Mouse (Mus musculus): ENCODE measurements at regions not wholly inside any gene's neighbourhood (a gene's known extent, or its start where the extent isn't known, plus 50 kb on each side); places are given as distances from the start of the nearest gene placed in this dataset.

DNA sequence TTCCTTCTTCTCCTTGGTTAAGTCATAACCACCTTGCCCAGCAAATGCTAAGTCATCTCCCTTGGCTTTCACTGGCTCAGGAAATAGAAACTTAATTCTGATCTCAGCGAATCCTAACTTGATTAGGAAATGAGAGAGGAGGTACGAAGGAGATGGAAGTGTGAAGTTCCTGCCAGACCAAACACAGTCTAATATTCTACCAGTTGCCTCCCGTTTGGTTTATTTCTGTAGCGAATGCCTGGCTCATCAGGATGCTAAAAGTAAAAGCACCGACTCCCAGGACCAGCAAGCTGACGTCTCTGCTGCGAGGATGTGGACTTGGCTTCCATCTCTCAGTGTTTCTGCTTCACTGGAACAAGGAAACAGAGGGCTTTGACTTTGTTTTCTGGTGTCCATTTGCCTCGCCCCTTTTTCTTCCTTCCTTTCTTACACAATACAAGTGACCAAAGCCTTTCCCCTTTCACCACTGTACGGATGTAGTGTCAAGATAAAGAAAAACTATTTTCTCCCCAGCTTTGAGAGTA, 204.3 kb downstream of the Dusp6 start:
- no peak for ATAC-seq

DNA sequence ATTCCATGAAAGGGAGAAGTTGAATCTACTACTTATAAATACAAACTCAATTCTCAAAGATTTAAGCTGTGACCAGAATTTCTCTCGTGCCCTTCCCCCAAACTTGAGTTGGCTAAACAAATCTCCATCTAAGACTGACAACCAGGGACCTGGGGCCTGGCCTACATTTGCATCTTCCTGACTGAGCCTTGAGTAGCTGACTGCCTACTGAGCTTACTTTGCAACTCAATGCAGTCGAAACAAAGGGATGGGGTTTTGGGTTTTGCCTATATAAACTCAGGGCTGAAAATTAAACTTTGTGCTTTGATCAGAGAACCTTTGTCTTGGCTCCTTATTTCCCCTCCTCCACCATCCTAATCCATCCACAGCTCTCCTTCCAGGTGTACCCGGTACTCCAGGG, 205.9 kb downstream of the Dusp6 start:
- ATAC-seq: no peak

DNA sequence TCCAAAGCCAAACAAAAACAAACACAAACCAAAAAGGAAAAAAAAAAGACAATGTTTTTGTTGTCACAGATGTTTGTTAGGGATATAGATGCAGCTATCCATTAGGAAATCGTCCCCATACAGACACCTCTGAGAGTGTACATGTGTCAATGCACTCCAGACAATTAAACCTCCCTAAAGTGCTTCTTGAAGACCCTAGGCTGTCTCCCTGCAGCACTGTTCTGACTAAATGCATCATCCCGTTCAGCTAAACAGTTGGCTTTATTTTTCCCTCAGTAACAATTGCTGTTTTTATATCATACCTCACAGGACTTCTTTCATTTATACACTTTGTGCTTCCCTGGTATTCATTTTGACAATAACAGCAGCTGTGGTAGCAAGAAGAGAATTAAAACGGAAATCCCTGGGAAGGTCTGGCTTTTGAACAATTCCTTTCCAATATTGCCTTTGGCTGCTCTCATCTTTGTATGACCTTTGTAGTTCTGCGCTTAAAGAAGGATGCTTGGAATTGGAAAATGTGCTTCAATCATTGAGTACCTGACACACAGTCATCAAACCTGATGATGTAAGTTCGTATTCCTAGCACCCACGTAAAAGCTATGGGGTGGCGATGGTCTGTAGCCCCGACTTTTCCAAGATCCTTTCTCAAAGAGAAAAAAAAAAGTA, 208.9 kb downstream of the Dusp6 start:
- ATAC-seq: no peak

DNA sequence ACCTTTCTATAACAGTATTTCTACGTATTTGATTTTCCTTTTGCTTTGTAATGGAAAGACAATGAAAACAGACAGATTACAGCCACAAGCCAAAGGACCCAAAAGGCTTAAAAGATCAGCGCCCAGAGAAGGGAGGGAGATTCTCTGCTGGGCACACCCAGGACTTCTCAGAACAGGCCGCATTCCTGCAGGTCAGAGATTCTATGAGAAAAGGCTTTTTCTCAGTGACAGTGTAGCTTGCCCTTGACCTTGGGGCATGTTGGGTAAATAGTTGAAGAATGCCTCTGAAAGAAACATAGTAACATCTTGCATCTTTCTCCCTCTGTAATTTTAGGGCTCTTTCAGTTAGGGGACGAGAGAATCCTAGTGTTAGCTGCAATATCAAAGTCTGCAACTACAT, 209.8 kb downstream of the Dusp6 start:
- ATAC-seq: no peak

DNA sequence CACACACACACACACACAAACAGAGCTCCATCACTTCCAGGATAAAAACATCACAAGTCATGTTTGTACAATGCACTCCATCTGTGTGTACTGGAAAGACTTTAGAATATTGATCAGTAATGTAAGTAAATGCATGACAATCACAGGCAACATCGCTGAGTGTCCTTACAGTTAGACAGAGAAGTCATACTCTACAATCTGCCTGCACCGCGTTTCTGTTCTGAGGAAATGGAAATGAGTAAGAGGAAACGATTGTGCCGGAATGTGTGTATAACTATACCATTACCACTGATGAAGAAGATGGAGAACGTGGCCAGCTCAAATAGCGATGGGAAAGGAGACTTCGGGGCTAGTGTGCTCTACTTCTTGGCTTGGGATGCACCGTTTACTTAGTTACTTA, 210.7 kb downstream of the Dusp6 start:
- no peak for ATAC-seq

DNA sequence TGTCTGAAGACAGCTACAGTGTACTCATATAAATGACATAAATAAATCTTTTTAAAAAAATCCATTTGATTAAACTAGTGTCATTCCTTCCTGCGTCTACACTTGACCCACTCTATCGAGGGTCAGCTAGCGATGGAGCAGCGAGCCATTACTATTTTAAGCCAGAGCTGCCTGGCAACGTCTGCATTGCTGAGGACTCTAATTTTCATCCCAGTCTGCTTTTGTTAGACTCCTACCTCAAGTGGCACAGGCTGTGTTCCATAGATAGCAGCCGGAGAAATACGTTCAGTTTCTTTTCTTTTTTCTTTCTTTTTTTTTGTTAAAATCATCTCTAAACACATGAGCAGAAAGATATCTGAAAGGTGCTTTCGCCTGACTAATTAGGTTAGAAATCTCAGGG, 211.5 kb downstream of the Dusp6 start:
- no peak for ATAC-seq

DNA sequence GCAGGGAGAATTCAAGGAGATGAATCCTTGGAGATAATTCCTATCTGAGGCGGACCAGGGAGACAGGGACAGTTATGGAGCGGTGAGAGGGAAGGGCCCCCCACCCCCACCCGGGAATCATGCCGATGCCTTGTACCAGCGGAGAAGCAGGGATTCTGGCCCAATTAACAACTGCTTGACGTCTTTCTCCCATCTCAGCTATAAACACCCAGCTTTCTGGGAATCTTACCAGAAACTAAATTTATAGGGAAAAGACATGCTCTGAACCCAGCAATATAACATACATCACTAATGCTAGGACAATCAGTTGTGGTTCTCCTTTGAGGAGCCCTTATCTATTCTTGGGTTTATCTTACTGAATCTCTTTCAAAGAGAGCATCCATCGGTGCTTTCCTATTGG, 213.2 kb downstream of the Dusp6 start:
- no peak for ATAC-seq

DNA sequence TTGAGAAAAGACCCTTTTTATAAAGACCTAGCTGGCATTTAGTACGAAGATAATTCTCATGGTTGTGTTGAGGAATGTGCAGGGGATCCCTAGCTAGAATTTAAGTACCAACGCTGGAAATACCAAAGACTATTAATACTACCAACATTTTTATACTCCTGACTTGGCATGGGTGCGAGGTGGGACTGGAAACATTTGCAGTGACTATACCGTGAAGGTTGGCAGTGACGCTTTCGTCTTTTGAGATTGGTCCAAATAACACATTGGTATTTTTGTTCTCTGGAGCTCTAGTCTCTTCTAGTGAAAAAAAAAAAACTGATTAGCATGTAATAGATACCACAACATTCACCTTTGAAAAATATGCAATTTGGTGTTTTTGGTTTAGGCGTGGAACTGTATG, 213.7 kb downstream of the Dusp6 start:
- no peak for ATAC-seq

DNA sequence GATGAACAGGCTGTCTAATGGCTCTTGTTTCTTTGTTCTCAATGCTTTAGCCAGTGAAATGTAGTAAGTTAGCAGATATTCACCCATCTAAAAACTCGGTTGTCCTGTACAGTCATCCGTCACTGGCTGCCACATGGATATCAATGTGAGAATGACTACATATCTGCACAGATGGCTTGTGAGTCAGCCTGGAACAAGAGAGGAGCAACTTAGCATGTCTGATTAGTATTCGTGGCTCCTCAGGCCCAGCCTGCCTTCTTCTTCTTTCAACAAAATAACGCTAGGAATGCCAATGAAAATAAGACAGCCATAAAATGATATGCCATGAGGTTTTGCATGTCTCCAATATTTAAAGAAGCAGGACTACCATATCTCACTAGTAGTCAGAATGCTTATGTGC, 217.5 kb downstream of the Dusp6 start:
- ATAC-seq: no peak

DNA sequence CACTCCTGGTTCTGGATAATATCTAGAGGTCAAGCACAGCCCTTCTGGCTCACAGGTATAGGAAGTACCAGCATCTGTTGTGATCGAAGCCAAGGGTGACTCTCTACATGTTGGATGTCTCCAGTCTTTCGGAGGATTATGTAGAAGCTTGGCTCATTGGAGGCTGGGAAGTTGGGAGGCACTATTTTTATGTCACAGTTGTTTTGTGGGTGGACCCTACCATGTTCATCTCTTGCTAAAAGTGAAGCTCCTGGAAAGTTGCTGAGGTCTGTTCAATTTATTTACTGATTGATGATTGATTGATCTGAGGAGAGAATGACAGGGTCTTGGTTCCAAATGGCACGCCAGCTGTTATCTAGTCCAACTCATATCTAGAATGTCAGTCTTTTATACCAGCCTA, 219.0 kb downstream of the Dusp6 start:
- no peak for ATAC-seq

DNA sequence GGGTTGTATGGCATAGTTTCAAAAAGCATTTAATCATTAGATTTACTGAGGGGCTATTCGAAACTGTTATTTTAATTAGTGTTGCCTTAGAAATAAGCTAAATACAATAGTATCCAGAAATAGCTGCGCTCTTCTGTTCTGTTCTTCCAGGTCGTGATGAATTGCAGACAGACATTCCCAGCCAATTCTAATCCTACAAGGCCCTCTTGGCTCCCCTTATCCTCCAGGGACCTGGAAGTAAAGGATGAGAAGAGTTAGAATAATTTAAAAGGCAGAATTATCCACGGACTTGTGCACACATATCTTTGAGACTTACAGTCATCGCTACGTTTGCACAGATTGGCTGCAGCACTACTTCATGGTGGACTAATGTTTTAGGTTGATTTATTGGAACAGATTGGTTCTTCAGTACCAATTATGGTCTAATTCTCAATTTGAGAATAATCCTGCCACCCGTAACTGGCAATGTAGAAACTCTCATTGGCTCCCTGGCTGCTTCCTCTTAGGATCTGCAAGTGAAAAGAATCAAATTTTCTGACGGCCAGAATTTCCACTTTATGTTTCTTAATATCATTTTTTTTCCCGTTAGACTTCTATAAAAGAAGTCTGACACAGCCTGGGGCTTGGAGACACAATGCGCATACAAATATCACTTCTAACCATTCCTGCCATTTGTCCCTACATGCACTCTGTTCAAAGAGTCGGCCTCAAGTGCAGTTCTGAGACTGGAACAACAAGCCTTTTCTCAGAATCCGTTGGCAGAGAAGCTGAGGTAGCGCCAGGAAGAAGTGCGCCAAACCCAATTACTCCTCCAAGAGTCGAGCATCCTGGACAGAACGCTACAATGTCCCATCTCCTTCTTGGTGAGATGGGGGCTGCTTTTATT, 225.4 kb downstream of the Dusp6 start:
- no peak for ATAC-seq

DNA sequence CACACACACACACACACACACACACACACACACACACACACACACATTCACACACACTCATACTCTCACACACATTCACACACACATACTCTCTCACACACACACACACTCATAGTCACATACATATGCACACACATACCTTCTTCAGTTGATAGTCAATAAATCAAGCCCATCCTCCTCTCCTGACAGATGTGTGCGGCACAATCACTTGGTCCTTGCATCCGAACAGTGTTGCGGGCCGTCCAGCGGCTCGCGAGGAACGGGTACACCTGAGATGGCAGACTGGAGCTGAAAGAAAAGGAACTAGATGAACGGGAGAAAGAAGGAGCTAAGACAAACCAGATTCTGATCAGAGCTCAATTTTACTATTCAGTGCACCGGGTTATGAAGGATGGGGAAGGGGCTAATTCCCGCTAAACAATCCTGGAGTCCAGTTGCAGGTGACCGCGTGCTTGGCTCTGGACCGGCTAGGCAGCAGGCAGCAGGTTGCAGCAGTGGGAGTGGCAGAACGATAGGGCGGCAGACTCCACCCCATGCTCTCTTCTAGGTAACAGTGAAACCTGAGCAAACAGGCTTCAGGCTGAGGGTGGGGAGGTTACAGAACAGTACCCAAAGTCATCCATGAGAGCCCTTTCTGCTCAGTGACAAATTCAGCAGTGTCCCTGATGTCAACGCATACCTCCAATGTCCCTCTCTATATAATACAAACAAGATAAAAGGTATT, 247.8 kb downstream of the Csl start:
- no peak for ATAC-seq

DNA sequence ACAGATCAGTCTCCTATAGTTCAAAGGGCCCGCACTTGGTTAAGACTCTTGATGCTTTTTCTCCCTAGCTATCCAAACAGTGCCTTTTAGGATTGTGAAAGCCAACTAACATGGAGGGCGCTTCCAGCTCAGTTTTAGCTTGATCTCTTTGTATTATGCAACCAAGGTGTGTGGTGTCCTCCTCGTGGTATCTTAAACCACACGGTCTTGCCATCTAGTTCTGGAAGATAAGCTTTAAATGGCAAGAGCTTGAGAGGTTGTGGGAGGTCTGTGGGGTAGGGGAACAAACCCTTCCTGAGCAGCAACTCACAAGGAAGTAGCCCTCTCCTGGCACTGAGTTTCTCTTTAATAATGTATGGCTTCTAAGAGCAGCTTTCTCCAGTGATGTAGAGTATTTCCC, 241.5 kb downstream of the Csl start:
- no peak for ATAC-seq

DNA sequence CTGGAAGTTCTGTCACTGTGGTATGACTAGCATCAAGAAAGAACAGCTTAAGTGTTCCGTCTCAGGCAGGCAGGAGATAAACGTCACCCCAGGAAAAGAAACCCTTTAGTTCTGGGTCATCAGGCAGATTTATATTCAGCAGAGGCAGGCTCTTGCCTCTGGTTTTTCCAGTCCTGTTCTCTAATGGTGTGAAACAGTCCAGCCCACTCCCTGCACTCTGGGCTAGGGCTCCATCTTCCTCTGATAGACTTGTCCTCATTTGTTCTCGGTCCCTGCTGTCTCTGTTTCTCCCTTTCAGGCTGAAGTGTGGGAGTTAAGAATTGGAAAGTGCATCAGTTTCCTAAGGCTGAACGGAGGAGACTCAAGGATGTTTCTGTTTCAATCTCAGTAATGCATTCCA, 240.0 kb downstream of the Csl start:
- no peak for ATAC-seq

DNA sequence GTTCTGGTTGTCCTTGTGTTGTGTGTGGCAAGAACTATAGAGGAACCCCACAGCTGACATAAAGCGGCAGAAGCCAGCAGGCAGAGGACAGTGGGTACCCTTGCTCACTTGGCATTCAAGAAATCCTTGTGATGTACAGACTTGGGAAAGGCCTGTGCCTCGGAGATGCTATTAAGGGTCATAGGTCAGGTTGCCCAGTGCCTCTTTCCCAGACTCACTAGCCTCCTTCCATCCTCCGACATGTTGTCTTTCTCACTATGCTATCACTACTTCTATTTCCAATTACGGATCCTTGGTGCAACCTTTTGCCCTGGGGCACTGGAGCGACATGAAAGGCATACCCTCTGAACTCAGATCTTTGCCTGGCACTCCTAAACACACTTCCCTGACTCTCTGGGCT, 235.6 kb downstream of the Csl start:
- no peak for ATAC-seq

DNA sequence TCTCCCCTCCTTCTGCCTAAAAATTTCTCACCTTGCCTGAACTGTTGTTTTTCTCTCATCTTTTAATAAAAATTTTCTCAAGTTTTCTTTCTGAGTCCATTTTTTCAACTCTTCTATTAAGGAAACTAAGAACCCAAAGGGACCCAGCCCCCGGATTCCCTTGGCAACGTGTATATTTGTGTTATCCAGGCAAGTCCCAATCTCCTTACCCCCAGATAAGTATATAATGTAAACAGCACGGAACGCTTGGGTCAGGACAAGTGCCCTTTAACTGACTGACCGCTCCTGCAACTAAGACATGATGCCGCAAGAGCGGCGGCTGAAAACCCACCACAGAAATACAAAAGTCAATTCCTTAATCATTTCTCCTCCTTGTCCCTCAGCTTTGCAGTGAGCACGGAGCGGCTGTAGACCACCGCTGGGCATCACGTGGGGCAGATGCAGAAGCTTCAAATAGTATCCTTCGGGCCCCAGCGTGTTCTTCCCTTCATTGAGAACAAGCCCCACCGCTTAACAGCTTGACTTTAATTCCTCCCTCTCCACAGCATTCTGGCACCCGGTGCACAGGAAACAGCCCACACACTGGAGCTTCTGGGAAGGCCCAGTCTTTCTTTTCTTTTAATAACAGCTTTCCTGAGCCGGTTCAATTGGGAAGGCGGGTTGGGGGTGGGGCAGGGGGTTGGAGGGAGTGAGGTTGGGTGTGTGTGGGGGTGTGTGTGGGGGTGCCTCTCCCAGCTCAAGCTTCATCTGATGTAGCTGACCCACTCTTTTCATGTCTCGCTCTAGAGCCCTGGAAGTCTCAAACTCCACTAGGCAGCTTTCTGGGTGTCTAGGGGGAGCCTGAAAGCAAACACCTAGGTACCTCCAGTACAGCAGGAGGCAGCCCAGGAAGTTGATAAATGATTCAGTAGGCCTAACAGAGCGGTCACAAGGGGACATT, 234.9 kb downstream of the Csl start:
- no peak for ATAC-seq

DNA sequence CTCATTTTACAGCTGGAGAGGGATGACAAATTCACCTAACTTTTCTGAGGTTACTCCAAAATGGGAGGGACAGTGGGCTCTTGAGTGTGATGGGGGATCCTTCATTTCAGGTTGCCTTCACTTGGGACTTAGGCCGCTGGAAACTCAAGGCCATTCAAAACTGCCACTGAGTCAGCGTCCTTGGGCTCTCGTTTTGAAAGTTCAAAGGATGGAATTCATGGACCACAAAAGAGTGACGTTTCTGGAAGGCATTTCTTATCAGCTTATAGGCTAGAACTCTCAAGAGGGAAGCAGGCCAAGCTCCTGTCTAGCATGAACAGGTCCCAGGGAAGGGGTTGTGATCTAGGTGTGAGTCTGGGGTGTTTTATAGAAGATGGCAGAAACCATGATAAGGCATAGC, 233.3 kb downstream of the Csl start:
- ATAC-seq: no peak

DNA sequence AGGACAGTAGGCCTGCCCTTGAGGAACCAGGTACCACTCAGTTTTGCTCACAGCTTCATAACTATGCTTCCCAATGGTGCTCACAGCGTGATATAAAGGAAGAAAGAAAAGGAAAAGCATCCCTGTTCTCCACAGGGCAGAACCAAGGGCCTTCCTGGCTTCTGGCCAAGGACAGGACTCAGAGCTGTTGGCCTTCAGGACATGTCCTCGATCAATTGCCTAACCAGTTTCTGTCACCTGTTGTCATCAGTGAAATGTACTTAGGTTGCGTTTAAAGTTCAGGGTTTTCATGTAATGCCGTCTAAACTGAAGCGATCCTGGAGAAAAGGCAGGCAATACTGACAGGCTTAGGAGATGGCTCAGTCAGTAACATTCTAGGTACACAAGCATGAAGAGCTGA, 232.9 kb downstream of the Csl start:
- no peak for ATAC-seq

DNA sequence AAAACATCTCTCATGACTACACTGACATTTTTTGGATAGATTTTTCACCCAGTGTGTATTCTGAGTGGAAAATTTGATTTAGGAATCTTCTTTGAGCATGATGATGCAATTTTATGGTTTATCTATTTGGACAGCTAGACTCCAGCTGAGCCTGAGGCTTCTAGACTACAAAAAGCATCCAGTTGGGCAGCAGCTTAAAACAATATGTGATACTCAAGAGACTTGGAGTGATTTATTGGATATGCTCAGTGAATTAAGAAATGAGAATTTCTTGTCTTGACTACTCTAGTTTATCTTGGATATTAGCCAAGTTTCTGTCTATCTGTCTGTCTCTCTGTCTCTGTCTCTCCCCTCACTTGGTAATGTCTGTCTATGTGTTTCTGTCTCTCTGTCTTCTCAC, 228.4 kb downstream of the Csl start:
- no peak for ATAC-seq

DNA sequence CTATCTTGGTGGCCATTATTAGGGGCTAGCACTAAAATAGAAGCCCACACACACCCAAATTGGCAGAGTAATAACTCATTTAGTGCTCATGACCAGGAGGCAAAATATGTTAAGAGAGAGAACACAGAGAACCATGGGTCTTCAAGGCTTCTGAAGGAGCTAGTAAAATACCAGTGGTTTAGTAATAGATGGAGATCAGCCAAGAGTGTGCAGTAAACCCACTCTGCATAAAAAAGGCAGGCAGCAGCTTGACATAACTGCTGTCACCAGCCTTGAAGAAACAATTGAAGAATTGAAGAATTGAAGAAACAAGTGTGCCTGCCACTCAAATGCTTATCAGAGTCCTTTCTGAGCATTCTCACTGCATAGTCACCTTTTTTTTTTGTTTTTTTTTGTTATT, 227.9 kb downstream of the Csl start:
- no peak for ATAC-seq

DNA sequence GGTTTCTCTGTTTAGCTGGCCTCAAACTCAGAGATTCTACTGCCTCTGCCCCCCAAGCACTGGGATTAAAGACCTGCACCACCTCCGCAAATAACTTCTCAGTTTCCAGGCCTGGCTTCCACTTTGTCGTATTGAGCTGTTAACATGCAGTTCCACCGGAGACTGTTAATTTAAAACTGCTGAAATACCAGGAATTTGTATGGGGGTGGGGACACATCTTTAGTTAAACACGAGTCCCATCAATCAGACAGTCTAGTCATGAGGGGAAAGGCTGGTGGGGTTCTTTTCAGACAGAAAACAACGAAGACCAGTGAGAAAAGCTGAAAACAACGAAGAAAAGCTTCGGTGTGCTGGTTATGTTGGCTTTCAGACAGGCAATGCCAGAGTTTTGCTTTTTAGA, 227.5 kb downstream of the Csl start:
- ATAC-seq: no peak

DNA sequence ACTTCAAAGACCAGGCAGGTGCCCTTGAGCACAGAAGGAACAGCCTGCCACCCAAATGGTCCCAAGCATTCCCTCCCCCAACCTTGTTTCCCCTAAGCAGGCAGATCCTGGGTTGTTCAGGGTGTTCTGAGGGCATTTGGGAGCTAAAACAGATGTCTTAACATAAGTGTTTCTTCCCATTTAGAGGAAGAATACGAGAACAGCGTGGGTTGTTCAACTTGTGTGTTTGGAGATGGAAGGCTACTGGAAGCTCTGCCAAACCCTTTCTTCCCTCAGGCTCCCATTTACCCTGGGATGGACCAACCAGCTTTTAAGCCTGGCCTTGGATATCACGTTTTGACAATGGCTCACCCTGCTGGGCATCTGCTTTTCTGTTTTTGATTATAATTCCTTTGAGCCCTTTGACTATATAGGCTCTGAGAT, 226.8 kb downstream of the Csl start:
- ATAC-seq: no peak

All from CD4-positive, CD25-positive, alpha-beta regulatory T cell, adult 4 months (primary cell).